In genomic region chr11:53796409-53797151, GRCm38 (mm10) we compare ENCODE assay signal across 9 mouse cellular contexts. TPM values are rescaled to one million over a fixed set of nuclear protein-coding genes. Genes with fewer than 3 reads are reported as not detected.
DNase-seq lines count a peak whose midpoint lies in the region; ATAC-seq and TF ChIP-seq lines count a peak whose summit lies in the region.
"Had no signal": no experiment of that assay in that cellular context is flagged by ENCODE, and none has a peak within 500 bp of the region (broad histone marks: within the 10 kb centered on the region; RNA-seq: fewer than 3 reads in every experiment).

No protein-coding gene starts in this region.

- H3K27ac ChIP-seq in forebrain, postnatal 0 days (ENCODE audit: low read depth, low read length), result 0 out of 2 replicates have a peak overlapping the region, but pooled peaks have one; percentile 30
- no peak overlapping the region for H3K27ac ChIP-seq in forebrain, embryonic 10.5 days
- H3K27ac ChIP-seq in embryonic fibroblast, embryonic 13.5 days (ENCODE audit: insufficient read depth, low read length), result peak overlapping the region; percentile 45
- peak overlapping the region; percentile 75 for H3K27ac ChIP-seq in lung, embryonic 16.5 days (ENCODE audit: low read length)
- H3K27ac ChIP-seq: embryonic facial prominence, embryonic 12.5 days had no signal

- ATAC-seq in forebrain, postnatal 0 days, result no peak; the same call in 1 of the 2 replicates
- ATAC-seq in lung, embryonic 16.5 days (ENCODE audit: low read depth), result peak; percentile 21; the same call in 1 of the 2 replicates
- no peak for ATAC-seq in erythroid progenitor cell, adult 5-6 weeks (replicated peaks; ENCODE audit: low FRiP score, poor library complexity, severe bottlenecking)

- no peak for TF ChIP-seq POLR2A in embryonic fibroblast, embryonic 13.5 days (IDR thresholded peaks at IDR 0.05; ENCODE audit: low read depth, low read length)

- no peaks in the 10 kb centered on the region for H3K36me3 ChIP-seq in forebrain, postnatal 0 days (ENCODE audit: insufficient read depth)
- no peaks in the 10 kb centered on the region for H3K36me3 ChIP-seq in forebrain, embryonic 10.5 days (replicated peaks)
- no peaks in the 10 kb centered on the region for H3K36me3 ChIP-seq in lung, embryonic 16.5 days (ENCODE audit: control insufficient read depth, insufficient read depth, low read length)
- H3K36me3 ChIP-seq: embryonic facial prominence, embryonic 12.5 days had no signal

- no peaks in the 10 kb centered on the region for H3K9me3 ChIP-seq in forebrain, postnatal 0 days (ENCODE audit: low read length)
- no peaks in the 10 kb centered on the region for H3K9me3 ChIP-seq in forebrain, embryonic 10.5 days
- no peaks in the 10 kb centered on the region; the same call in 1 of the 2 replicates for H3K9me3 ChIP-seq in lung, embryonic 16.5 days (ENCODE audit: control insufficient read depth, low read length)
- H3K9me3 ChIP-seq: embryonic facial prominence, embryonic 12.5 days had no signal

- 54% methylated on average over 12 of the region's 12 CpGs for WGBS in forebrain, postnatal 0 days
- WGBS in forebrain, embryonic 10.5 days, result 74% methylated on average over 12 of the region's 12 CpGs
- 29% methylated on average over 12 of the region's 12 CpGs for WGBS in lung, embryonic 16.5 days

- H3K4me1 ChIP-seq in forebrain, postnatal 0 days (ENCODE audit: insufficient read depth), result no peaks in the 10 kb centered on the region
- peaks cover 21% of the 10 kb centered on the region for H3K4me1 ChIP-seq in forebrain, embryonic 10.5 days
- H3K4me1 ChIP-seq in embryonic fibroblast, embryonic 13.5 days (ENCODE audit: control insufficient read depth, insufficient read depth, low read length), result peaks cover 25% of the 10 kb centered on the region
- H3K4me1 ChIP-seq in lung, embryonic 16.5 days (replicated peaks; ENCODE audit: control insufficient read depth, insufficient read depth, low read length), result peaks cover 42% of the 10 kb centered on the region

- no peak overlapping the region for H3K4me2 ChIP-seq in forebrain, postnatal 0 days (ENCODE audit: low read depth)
- H3K4me2 ChIP-seq in lung, embryonic 16.5 days (ENCODE audit: low read depth, low read length), result peak overlapping the region; percentile 41
- H3K4me2 ChIP-seq: embryonic facial prominence, embryonic 12.5 days had no signal

- H3K9ac ChIP-seq in forebrain, postnatal 0 days, result no peak overlapping the region
- peak overlapping the region; percentile 52 for H3K9ac ChIP-seq in lung, embryonic 16.5 days (ENCODE audit: low read length)
- H3K9ac ChIP-seq: embryonic facial prominence, embryonic 12.5 days had no signal

- H3K27me3 ChIP-seq in forebrain, postnatal 0 days (ENCODE audit: insufficient read depth, low read length), result no peaks in the 10 kb centered on the region
- no peaks in the 10 kb centered on the region for H3K27me3 ChIP-seq in forebrain, embryonic 10.5 days (ENCODE audit: poor library complexity, severe bottlenecking)
- no peaks in the 10 kb centered on the region for H3K27me3 ChIP-seq in lung, embryonic 16.5 days (ENCODE audit: control insufficient read depth, insufficient read depth, low read depth, low read length)
- H3K27me3 ChIP-seq: embryonic facial prominence, embryonic 12.5 days had no signal

- peak; percentile 12 for DNase-seq in forebrain, postnatal 0 days
- no peak for DNase-seq in forebrain, embryonic 10.5 days (ENCODE audit: extremely low spot score, low spot score)
- DNase-seq in 3T3-L1 (ENCODE audit: low read depth, low spot score), result peak; percentile 87
- DNase-seq in kidney, adult 18-20 months, result peak; percentile 65
- no peak for DNase-seq in cerebellum, postnatal 36 days

- H3K4me3 ChIP-seq in forebrain, postnatal 0 days (ENCODE audit: low read depth, low read length), result no peak overlapping the region
- no peak overlapping the region for H3K4me3 ChIP-seq in forebrain, embryonic 10.5 days
- no peak overlapping the region for H3K4me3 ChIP-seq in embryonic fibroblast, embryonic 13.5 days (ENCODE audit: insufficient read depth, low read length)
- H3K4me3 ChIP-seq in lung, embryonic 16.5 days (ENCODE audit: low read length), result peak overlapping the region; percentile 11; the same call in 1 of the 2 replicates
- H3K4me3 ChIP-seq: embryonic facial prominence, embryonic 12.5 days had no signal

- no peak for TF ChIP-seq CTCF in forebrain, postnatal 0 days (IDR thresholded peaks at IDR 0.05; ENCODE audit: low read depth)
- TF ChIP-seq CTCF in embryonic fibroblast, embryonic 13.5 days (IDR thresholded peaks at IDR 0.05; ENCODE audit: borderline replicate concordance, insufficient read depth, low read length), result no peak

RNA-seq across cellular contexts. Expression of gene Gm17334, which starts 23.6 kb away (rescaled TPM):
- total RNA-seq in forebrain, postnatal 0 days (2014; rRNA removed), result 1.5 TPM in 1 of 2 replicates, not detected in the other
- not detected in 2 replicates for polyA plus RNA-seq in forebrain, postnatal 0 days (2015; fragmentation: Nextera tagmentation; extraction: Ambion mirVana)
- polyA plus RNA-seq in forebrain, embryonic 10.5 days (2016; fragmentation: Nextera tagmentation; extraction: Ambion mirVana), result not detected in 2 replicates
- polyA plus RNA-seq in embryonic fibroblast, embryonic 13.5 days (2011; ENCODE audit: insufficient read length, low read depth, missing spikeins), result not detected in 2 replicates
- polyA plus RNA-seq in lung, embryonic 16.5 days (2015; fragmentation: Nextera tagmentation; extraction: Ambion mirVana), result 0.24 and 0.39 TPM in 2 replicates
- total RNA-seq in erythroid progenitor cell, adult 5-6 weeks (2015; ENCODE audit: low replicate concordance), result not detected in 2 replicates
- not detected in 2 replicates for total RNA-seq in erythroid progenitor cell, adult 5-6 weeks (2017; ENCODE audit: low replicate concordance)
- polyA plus RNA-seq: embryonic facial prominence, embryonic 12.5 days had no signal

RNA-seq across cellular contexts. Expression of gene Irf1, which starts 26.8 kb away (rescaled TPM):
- 3.1 and 3.7 TPM in 2 replicates for total RNA-seq in forebrain, postnatal 0 days (2014; rRNA removed)
- 3.2 and 4.0 TPM in 2 replicates for polyA plus RNA-seq in forebrain, postnatal 0 days (2015; fragmentation: Nextera tagmentation; extraction: Ambion mirVana)
- polyA plus RNA-seq in forebrain, embryonic 10.5 days (2016; fragmentation: Nextera tagmentation; extraction: Ambion mirVana), result 3.7 and 4.9 TPM in 2 replicates
- 19.7 and 35.1 TPM in 2 replicates for polyA plus RNA-seq in embryonic fibroblast, embryonic 13.5 days (2011; ENCODE audit: insufficient read length, low read depth, missing spikeins)
- polyA plus RNA-seq in lung, embryonic 16.5 days (2015; fragmentation: Nextera tagmentation; extraction: Ambion mirVana), result 29.7 and 33.9 TPM in 2 replicates
- total RNA-seq in erythroid progenitor cell, adult 5-6 weeks (2015; ENCODE audit: low replicate concordance), result 10.1 and 10.9 TPM in 2 replicates
- total RNA-seq in erythroid progenitor cell, adult 5-6 weeks (2017; ENCODE audit: low replicate concordance), result 7.2 and 38.7 TPM in 2 replicates

Comparison
In these comparisons a context has a peak if more than half of its experiments do, and no peak if none do; other contexts are left out.
1. DNase-seq: peak in forebrain, postnatal 0 days (single experiment), 3T3-L1 (single experiment) and kidney, adult 18-20 months (single experiment); none in forebrain, embryonic 10.5 days (single experiment) and cerebellum, postnatal 36 days (0 of 2).